Mouse (Mus musculus): ENCODE measurements around the gene Pde6g. TPM values are rescaled to one million over a fixed set of nuclear protein-coding genes. Genes with fewer than 3 reads are reported as not detected.
"Not testable (repeated sequence)": the region's sequence is repeated elsewhere in the genome, so short reads cannot be mapped to it uniquely, and the experiment has no call there.

Pde6g gene
- polyA plus RNA-seq, 1 experiment from 2014 or later = 0.15 TPM

- H3K4me1 ChIP-seq (replicated peaks; ENCODE audit: control insufficient read depth, insufficient read depth) = no peaks in the 10 kb centered on the region
- WGBS = 52% methylated on average over 9 of the region's 9 CpGs
- ATAC-seq (ENCODE audit: low FRiP score, low TSS enrichment) = peak; percentile 53; the same call in 1 of the 2 replicates
- no peaks in the 10 kb centered on the region for H3K9me3 ChIP-seq (ENCODE audit: control insufficient read depth, low read length)
- no peak overlapping the region for H3K9ac ChIP-seq (ENCODE audit: low read length)
- H3K27me3 ChIP-seq (ENCODE audit: control insufficient read depth, insufficient read depth, low read length) = no peaks in the 10 kb centered on the region
- TF ChIP-seq CTCF (IDR thresholded peaks at IDR 0.05; ENCODE audit: low read depth) = peak; percentile 82
- TF ChIP-seq EP300 (optimal IDR thresholded peaks at IDR 0.05) = no peak
- H3K27ac ChIP-seq (replicated peaks) = no peak overlapping the region
- H3K4me3 ChIP-seq (ENCODE audit: low read depth, low read length) = no peak overlapping the region
- DNase-seq (ENCODE audit: low spot score) = peak; percentile 70
- H3K4me2 ChIP-seq (replicated peaks; ENCODE audit: low read depth) = no peak overlapping the region
- H3K36me3 ChIP-seq (ENCODE audit: control insufficient read depth, insufficient read depth, low read length) = peaks cover 29% of the 10 kb centered on the region
Measured at GRCm38 (mm10) chr11:120423569-120424295, 29.6 kb downstream of the Pde6g start.

DNA sequence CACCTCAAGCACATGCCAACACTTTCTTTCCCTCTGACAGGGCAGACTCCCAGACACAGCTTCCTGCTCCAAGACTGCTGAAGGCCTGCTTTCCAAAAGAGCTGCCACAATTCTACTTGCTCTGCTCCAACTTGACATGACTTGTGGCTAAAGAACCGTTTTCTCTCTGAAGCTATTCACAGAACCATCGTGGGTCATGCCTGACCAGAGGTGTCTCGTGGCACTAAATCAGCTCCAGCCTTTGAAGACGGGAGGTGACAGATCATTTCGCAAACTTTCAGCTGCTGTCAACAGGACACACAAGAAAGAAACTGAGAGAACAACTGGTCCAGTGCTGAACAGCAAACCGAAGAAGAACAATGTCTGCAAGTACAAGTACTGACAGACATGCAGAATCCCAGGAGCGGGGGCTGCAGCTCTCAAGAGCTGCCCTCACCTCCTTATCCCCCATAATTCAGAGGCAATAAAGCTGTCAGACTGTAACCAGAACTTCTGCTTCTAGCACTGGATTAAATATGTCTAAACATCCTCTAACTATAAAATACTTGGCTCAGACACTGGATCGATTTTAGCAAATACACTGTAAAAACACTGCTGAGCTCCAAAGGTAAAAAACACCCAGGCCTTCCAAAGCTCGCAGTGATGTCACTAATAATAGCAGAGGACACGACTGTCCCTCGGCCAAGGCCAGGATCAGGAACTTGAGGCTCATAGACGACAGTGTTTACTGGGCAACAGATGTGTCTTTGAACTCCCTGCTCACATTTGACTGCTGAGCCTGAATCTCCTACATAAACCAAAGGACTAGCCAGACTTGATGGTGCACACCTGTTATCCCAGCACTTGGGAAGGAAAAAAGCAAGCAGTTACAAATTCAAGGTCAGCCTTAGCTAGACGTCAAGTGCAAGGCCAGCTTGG, 30.4 kb downstream of the Pde6g start:
- Histone ChIP-seq H3K27me3 (ENCODE audit: control insufficient read depth, insufficient read depth, low read length) (no peaks in the 10 kb centered on the region), H3K9me3 (ENCODE audit: control insufficient read depth, low read length) (no peaks in the 10 kb centered on the region), H3K27ac (replicated peaks) (no peak overlapping the region; the same call in 1 of the 2 replicates), H3K9ac (ENCODE audit: low read length) (no peak overlapping the region), H3K36me3 (ENCODE audit: control insufficient read depth, insufficient read depth, low read length) (peaks cover 29% of the 10 kb centered on the region), H3K4me1 (replicated peaks; ENCODE audit: control insufficient read depth, insufficient read depth) (no peaks in the 10 kb centered on the region), H3K4me3 (ENCODE audit: low read depth, low read length) (no peak overlapping the region), H3K4me2 (replicated peaks; ENCODE audit: low read depth) (no peak overlapping the region)
- WGBS = 47% methylated on average over 13 of the region's 13 CpGs
- DNase-seq (ENCODE audit: low spot score) = no peak
- ATAC-seq (ENCODE audit: low FRiP score, low TSS enrichment) = peak; percentile 4; the same call in 1 of the 2 replicates
- no peak for TF ChIP-seq CTCF (IDR thresholded peaks at IDR 0.05; ENCODE audit: low read depth)
- TF ChIP-seq EP300 (optimal IDR thresholded peaks at IDR 0.05) = no peak

DNA sequence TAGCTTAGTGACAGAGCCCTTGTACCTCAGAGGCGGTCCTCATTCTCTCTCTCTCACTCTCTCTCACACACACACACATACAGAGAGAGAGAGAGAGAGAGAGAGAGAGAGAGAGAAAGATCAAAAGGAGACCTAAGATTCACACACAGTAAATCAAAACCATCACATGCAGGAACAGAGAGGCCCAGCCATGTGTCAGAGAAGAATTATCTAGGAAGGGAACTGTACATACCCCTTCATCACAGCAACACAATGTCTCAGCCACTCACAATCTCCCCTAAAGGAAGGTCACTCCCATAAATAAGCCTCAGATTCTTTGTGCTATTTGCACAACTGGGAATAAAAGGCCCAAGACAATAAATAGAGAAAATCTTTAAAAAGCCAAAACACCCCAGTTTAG, 34.7 kb downstream of the Pde6g start:
- Histone ChIP-seq H3K9me3 (ENCODE audit: control insufficient read depth, low read length) (no peaks in the 10 kb centered on the region), H3K36me3 (ENCODE audit: control insufficient read depth, insufficient read depth, low read length) (peaks cover 32% of the 10 kb centered on the region), H3K4me1 (replicated peaks; ENCODE audit: control insufficient read depth, insufficient read depth) (no peaks in the 10 kb centered on the region), H3K4me2 (replicated peaks; ENCODE audit: low read depth) (no peak overlapping the region), H3K4me3 (ENCODE audit: low read depth, low read length) (no peak overlapping the region), H3K27ac (replicated peaks) (no peak overlapping the region), H3K27me3 (ENCODE audit: control insufficient read depth, insufficient read depth, low read length) (no peaks in the 10 kb centered on the region), H3K9ac (ENCODE audit: low read length) (no peak overlapping the region)
- 79% methylated on average over 1 of the region's 1 CpGs for WGBS
- ATAC-seq (ENCODE audit: low FRiP score, low TSS enrichment) (no peak), DNase-seq (ENCODE audit: low spot score) (no peak)
- TF ChIP-seq EP300 (optimal IDR thresholded peaks at IDR 0.05) (no peak), CTCF (IDR thresholded peaks at IDR 0.05; ENCODE audit: low read depth) (no peak)

DNA sequence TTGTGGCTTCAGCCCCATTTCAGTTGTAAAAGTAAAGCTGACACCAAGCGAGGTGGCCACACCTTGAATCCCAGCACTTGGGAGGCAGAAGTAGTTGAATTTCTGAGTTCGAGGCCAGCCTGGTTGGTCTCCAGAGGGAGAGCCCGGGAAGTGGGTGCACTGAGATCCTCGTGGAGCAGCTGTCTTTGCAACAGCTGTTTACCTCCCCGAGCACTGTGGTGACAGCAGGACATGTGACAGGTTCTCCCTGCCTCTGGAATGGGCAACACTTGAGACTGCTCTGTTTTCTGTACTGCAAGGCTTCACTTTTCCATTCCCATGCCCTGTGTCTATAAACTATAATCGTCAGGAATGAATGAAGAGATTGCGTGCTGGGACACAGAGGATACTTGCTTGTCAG, 35.4 kb downstream of the Pde6g start:
- Histone ChIP-seq H3K9ac (ENCODE audit: low read length) (no peak overlapping the region), H3K4me3 (ENCODE audit: low read depth, low read length) (no peak overlapping the region), H3K9me3 (ENCODE audit: control insufficient read depth, low read length) (no peaks in the 10 kb centered on the region), H3K4me1 (replicated peaks; ENCODE audit: control insufficient read depth, insufficient read depth) (no peaks in the 10 kb centered on the region), H3K4me2 (replicated peaks; ENCODE audit: low read depth) (no peak overlapping the region), H3K27me3 (ENCODE audit: control insufficient read depth, insufficient read depth, low read length) (no peaks in the 10 kb centered on the region), H3K27ac (replicated peaks) (no peak overlapping the region), H3K36me3 (ENCODE audit: control insufficient read depth, insufficient read depth, low read length) (peaks cover 37% of the 10 kb centered on the region)
- TF ChIP-seq CTCF (IDR thresholded peaks at IDR 0.05; ENCODE audit: low read depth) (no peak), EP300 (optimal IDR thresholded peaks at IDR 0.05) (no peak)
- DNase-seq (ENCODE audit: low spot score) (no peak), ATAC-seq (ENCODE audit: low FRiP score, low TSS enrichment) (no peak)
- 84% methylated on average over 7 of the region's 7 CpGs for WGBS

DNA sequence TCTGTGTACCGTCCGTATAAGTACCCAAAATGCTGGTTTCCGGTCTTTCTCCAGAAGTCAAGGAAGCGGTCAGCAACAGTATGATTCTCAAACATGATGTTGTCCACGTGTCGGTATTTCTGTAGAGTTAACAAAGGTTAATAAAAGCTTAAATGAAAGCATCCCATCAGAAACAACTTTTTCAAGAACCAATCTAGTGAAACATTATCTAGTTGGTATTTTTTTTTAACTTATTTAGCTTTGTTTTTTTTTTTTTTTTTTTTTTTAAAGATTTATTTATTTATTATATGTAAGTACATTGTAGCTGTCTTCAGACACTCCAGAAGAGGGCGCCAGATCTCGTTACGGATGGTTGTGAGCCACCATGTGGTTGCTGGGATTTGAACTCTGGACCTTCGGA, 39.7 kb downstream of the Pde6g start:
- WGBS = 96% methylated on average over 7 of the region's 10 CpGs

More for the DNA sequence above, 39.7 kb downstream of the Pde6g start:
- H3K27me3 ChIP-seq (ENCODE audit: control insufficient read depth, insufficient read depth, low read length); H3K9ac ChIP-seq (ENCODE audit: low read length); H3K4me2 ChIP-seq (replicated peaks; ENCODE audit: low read depth); DNase-seq (ENCODE audit: low spot score); ATAC-seq (ENCODE audit: low FRiP score, low TSS enrichment); H3K4me1 ChIP-seq (replicated peaks; ENCODE audit: control insufficient read depth, insufficient read depth); H3K27ac ChIP-seq (replicated peaks); H3K4me3 ChIP-seq (ENCODE audit: low read depth, low read length); H3K9me3 ChIP-seq (ENCODE audit: control insufficient read depth, low read length): not testable (repeated sequence)
- TF ChIP-seq CTCF (IDR thresholded peaks at IDR 0.05; ENCODE audit: low read depth) = peak; percentile 11; the same call in 1 of the 2 replicates
- H3K36me3 ChIP-seq (ENCODE audit: control insufficient read depth, insufficient read depth, low read length) = peaks cover 48% of the 10 kb centered on the region
